Mouse (Mus musculus) heart, postnatal 0 days (tissue): ENCODE results near the gene A2ml1.

Experiments
- CTCF ChIP-seq: IDR thresholded peaks from 2 replicates; pipeline ENCODE4 v1.5.1; 2016; ENCODE audit warnings: antibody characterized with exemption, control low read depth, low read depth
- EP300 ChIP-seq: IDR thresholded peaks from 2 replicates; pipeline ENCODE4 v1.6.1; 2016; ENCODE audit warnings: antibody characterized with exemption, low read depth

DNA sequence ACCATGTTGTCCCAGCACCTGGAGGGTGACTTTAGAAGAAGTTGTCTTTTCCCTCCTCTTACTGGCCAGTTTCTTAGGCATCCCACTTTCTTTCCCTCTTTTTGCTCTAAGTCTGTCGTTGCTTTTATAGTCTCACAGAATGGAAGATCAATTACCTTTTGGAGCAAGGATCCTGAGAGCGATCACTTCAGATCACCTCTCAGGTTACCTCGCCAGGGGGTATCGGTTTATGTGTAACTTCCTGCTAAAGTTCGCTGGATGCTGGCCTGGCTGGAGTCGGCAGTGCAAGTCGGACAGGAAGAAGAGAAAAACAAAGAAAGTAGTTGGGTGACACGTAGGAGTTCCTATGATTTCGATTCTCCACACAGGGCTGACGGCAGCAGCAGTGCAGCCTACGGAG is at the start of gene A2ml1:
- TF ChIP-seq CTCF (no peak), EP300 (no peak)
